Mouse (Mus musculus): ENCODE data around the gene Phf11a. TPM values are rescaled to one million over a fixed set of nuclear protein-coding genes. Genes with fewer than 3 reads are reported as not detected.

Phf11a gene
- polyA plus RNA-seq, 1 experiment: not detected

GRCm38 (mm10) chr14:59233635-59234034 lies 63.7 kb downstream of the Phf11a start:
- TF ChIP-seq POLR2A (IDR thresholded peaks at IDR 0.05; ENCODE audit: low read depth, low read length) (no peak), CTCF (IDR thresholded peaks at IDR 0.05; ENCODE audit: borderline replicate concordance, insufficient read depth, low read length) (no peak)
- Histone ChIP-seq H3K4me3 (ENCODE audit: insufficient read depth, low read length) (no peak overlapping the region), H3K27ac (ENCODE audit: insufficient read depth, low read length) (no peak overlapping the region), H3K4me1 (ENCODE audit: control insufficient read depth, insufficient read depth, low read length) (no peaks in the 10 kb centered on the region)

DNA sequence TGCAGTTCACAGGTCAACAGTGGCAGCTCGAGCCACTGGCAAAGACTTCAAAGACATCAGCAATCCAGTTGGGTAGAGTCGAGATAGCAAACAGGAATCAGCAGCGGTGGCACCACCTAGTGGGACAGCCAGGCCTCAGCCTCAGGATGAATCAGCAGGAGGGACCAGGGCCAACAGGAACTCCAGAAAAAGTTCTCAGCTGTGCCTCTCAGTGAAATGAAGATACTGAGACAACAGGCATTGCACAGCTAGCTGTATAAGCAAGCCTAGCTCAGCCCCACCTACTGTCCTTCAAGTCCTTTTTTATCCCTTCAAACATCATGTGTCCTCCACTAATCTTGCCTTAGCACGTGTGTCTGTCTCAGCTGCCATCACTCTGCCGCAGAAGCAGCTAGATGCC lies 65.3 kb downstream of the Phf11a start:
- H3K27ac ChIP-seq (ENCODE audit: insufficient read depth, low read length): no peak overlapping the region
- H3K4me3 ChIP-seq (ENCODE audit: insufficient read depth, low read length): no peak overlapping the region
- TF ChIP-seq CTCF (IDR thresholded peaks at IDR 0.05; ENCODE audit: borderline replicate concordance, insufficient read depth, low read length) (peak; percentile 5; the same call in 1 of the 2 replicates), POLR2A (IDR thresholded peaks at IDR 0.05; ENCODE audit: low read depth, low read length) (no peak)
- H3K4me1 ChIP-seq (ENCODE audit: control insufficient read depth, insufficient read depth, low read length): no peaks in the 10 kb centered on the region

GRCm38 (mm10) chr14:59230331-59230966 lies 66.9 kb downstream of the Phf11a start:
- H3K4me1 ChIP-seq (ENCODE audit: control insufficient read depth, insufficient read depth, low read length): no peaks in the 10 kb centered on the region
- no peak overlapping the region for H3K27ac ChIP-seq (ENCODE audit: insufficient read depth, low read length)
- no peak for TF ChIP-seq CTCF (IDR thresholded peaks at IDR 0.05; ENCODE audit: borderline replicate concordance, insufficient read depth, low read length)
- TF ChIP-seq POLR2A (IDR thresholded peaks at IDR 0.05; ENCODE audit: low read depth, low read length): no peak
- H3K4me3 ChIP-seq (ENCODE audit: insufficient read depth, low read length): no peak overlapping the region

DNA sequence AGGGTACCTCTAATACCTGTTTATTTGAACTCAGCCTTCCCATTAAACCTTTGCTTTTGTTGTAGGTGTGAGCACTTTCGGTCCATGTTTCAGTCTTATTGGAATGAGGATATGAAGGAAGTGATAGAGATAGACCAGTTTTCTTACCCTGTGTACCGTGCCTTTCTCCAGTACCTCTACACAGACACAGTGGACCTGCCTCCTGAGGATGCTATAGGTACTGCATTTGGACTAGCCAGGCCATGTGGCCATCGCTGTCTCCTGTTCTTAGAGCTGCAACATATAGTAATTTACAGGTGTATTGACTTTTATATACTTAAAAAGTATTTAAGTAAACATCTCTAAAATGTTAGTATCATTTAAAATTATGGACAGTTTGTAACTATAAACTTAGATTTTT lies 67.5 kb downstream of the Phf11a start:
- Histone ChIP-seq H3K27ac (ENCODE audit: insufficient read depth, low read length) (no peak overlapping the region), H3K4me1 (ENCODE audit: control insufficient read depth, insufficient read depth, low read length) (no peaks in the 10 kb centered on the region), H3K4me3 (ENCODE audit: insufficient read depth, low read length) (no peak overlapping the region)
- TF ChIP-seq POLR2A (IDR thresholded peaks at IDR 0.05; ENCODE audit: low read depth, low read length) (no peak), CTCF (IDR thresholded peaks at IDR 0.05; ENCODE audit: borderline replicate concordance, insufficient read depth, low read length) (no peak)

Other genes with a start within 250 kb of the Phf11a start
- gene 1700129C05Rik, start 154.6 kb downstream of the Phf11a start, polyA plus RNA-seq (2011; ENCODE audit: insufficient read length, low read depth, missing spikeins): not detected in 2 replicates
- gene Gm5142, start 118.8 kb downstream of the Phf11a start, polyA plus RNA-seq (2011; ENCODE audit: insufficient read length, low read depth, missing spikeins): not detected in 2 replicates
- gene Rcbtb1, start 96.3 kb downstream of the Phf11a start, polyA plus RNA-seq (2011; ENCODE audit: insufficient read length, low read depth, missing spikeins): 46.9 and 50.2 TPM in 2 replicates
- not detected in 2 replicates for gene Gm6904, start 37.3 kb downstream of the Phf11a start, polyA plus RNA-seq (2011; ENCODE audit: insufficient read length, low read depth, missing spikeins)
- gene Phf11b, start 43.8 kb upstream of the Phf11a start, polyA plus RNA-seq (2011; ENCODE audit: insufficient read length, low read depth, missing spikeins): not detected in 2 replicates
- gene Phf11d, start 67.9 kb upstream of the Phf11a start, polyA plus RNA-seq (2011; ENCODE audit: insufficient read length, low read depth, missing spikeins): 7.8 and 9.5 TPM in 2 replicates
- gene Phf11c, start 97.9 kb upstream of the Phf11a start, polyA plus RNA-seq (2011; ENCODE audit: insufficient read length, low read depth, missing spikeins): 0.73 and 1.4 TPM in 2 replicates
- 8.0 and 8.4 TPM in 2 replicates for gene Setdb2, start 143.4 kb upstream of the Phf11a start, polyA plus RNA-seq (2011; ENCODE audit: insufficient read length, low read depth, missing spikeins)
- gene Cab39l, start 143.4 kb upstream of the Phf11a start, polyA plus RNA-seq (2011; ENCODE audit: insufficient read length, low read depth, missing spikeins): 32.3 and 35.2 TPM in 2 replicates

Data from embryonic fibroblast, embryonic 13.5 days (primary cell).